Mouse (Mus musculus) skeletal muscle tissue, adult 2 months (tissue): Measurements from ENCODE around the gene Gm7978.
"Not testable (repeated sequence)": the region's sequence is repeated elsewhere in the genome, so short reads cannot be mapped to it uniquely, and the experiment has no call there.

ENCODE experiments used
- DNase-seq: peaks from one replicate; pipeline ENCODE4 v3.0.0-alpha.2; 2012; ENCODE audit warnings: low read depth, low spot score

Gm7978 gene

GRCm38 (mm10) chr5:95736073-95736472 lies at the start of gene Gm7978:
Gene Gm7978 (minus strand): TSS chr5:95736173.
- DNase-seq, result not testable (repeated sequence)

GRCm38 (mm10) chr5:95775690-95776089 lies 39.7 kb upstream of the Gm7978 start, which contains the start of gene E330014E10Rik:
Gene E330014E10Rik (plus strand): TSS chr5:95775990.
- DNase-seq, result not testable (repeated sequence)

GRCm38 (mm10) chr5:95741714-95742113 lies 5.7 kb upstream of the Gm7978 start, which contains the start of gene Gm7982:
Gene Gm7982 (plus strand): TSS chr5:95742014.
- not testable (repeated sequence) for DNase-seq
